Mouse (Mus musculus): Measurements from ENCODE around the gene Cntrl. TPM values are rescaled to one million over a fixed set of nuclear protein-coding genes. Genes with fewer than 3 reads are reported as not detected.

Cntrl gene
- total RNA-seq, 1 experiment, result 22.3 TPM

- Histone ChIP-seq H3K4me3 (ENCODE audit: insufficient read depth in 1 of 2, low read depth in 1 of 2, low read length in 2 of 2, poor library complexity in 1 of 2, severe bottlenecking in 1 of 2) (no peak overlapping the region), H3K9me3 (ENCODE audit: control insufficient read depth, insufficient read depth, low read depth, low read length) (no peaks in the 10 kb centered on the region), H3K27ac (ENCODE audit: insufficient read depth, low read depth, low read length, poor library complexity, severe bottlenecking) (no peak overlapping the region), H3K9ac (ENCODE audit: insufficient read depth, low read depth, low read length, poor library complexity, severe bottlenecking) (no peak overlapping the region), H3K4me1 (ENCODE audit: control insufficient read depth in 2 of 2, insufficient read depth in 2 of 2, low read length in 2 of 2, poor library complexity in 1 of 2) (no peaks in the 10 kb centered on the region), H3K36me3 (ENCODE audit: control insufficient read depth, insufficient read depth, low read length, poor library complexity, severe bottlenecking) (peaks cover 42% of the 10 kb centered on the region)
- in situ Hi-C loops (cut with MboI; ENCODE audit: low sequenced_read_pairs in 2 of 2, unreplicated experiment in 2 of 2), result no loop called here
- TF ChIP-seq CHD2 (IDR thresholded peaks at IDR 0.05; ENCODE audit: low read depth, low read length) (no peak), ZNF384 (IDR thresholded peaks at IDR 0.05; ENCODE audit: low read depth, low read length) (no peak), ZC3H11A (IDR thresholded peaks at IDR 0.05; ENCODE audit: borderline replicate concordance, low read depth, low read length) (no peak), HCFC1 (IDR thresholded peaks at IDR 0.05; ENCODE audit: borderline replicate concordance, insufficient read depth, low read length) (no peak), MAFK (IDR thresholded peaks at IDR 0.05; ENCODE audit: insufficient read depth, low read depth, low read length) (no peak)
- DNase-seq (ENCODE audit: low read depth, low spot score), result no peak
These were observed 42.1 kb downstream of the Cntrl start for GRCm38 (mm10) chr2:35151303-35151882.

DNA sequence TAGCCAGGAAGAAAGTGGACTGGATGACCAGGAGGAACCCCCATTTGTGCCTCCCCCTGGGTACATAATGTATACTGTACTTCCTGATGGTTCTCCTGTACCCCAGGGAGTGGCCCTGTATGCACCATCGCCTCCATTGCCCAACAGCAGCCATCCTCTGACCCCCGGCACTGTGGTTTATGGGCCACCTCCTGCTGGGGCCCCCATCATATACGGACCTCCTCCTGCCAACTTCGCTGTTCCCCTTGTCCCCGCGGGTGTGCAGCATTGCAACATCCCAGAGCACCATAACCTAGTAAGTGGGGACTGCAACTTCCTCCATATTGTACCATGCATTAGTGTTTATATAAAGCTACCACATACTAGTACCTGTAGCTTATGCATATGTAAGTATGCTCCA, 43.9 kb downstream of the Cntrl start:
- no peak overlapping the region for H3K9ac ChIP-seq (ENCODE audit: insufficient read depth, low read depth, low read length, poor library complexity, severe bottlenecking)
- H3K27ac ChIP-seq (ENCODE audit: insufficient read depth, low read depth, low read length, poor library complexity, severe bottlenecking), result no peak overlapping the region
- H3K36me3 ChIP-seq (ENCODE audit: control insufficient read depth, insufficient read depth, low read length, poor library complexity, severe bottlenecking), result peaks cover 40% of the 10 kb centered on the region
- no peak overlapping the region for H3K4me3 ChIP-seq (ENCODE audit: insufficient read depth in 1 of 2, low read depth in 1 of 2, low read length in 2 of 2, poor library complexity in 1 of 2, severe bottlenecking in 1 of 2)
- no peak for DNase-seq (ENCODE audit: low read depth, low spot score)
- TF ChIP-seq HCFC1 (IDR thresholded peaks at IDR 0.05; ENCODE audit: borderline replicate concordance, insufficient read depth, low read length) (no peak), ZC3H11A (IDR thresholded peaks at IDR 0.05; ENCODE audit: borderline replicate concordance, low read depth, low read length) (no peak), CHD2 (IDR thresholded peaks at IDR 0.05; ENCODE audit: low read depth, low read length) (no peak), ZNF384 (IDR thresholded peaks at IDR 0.05; ENCODE audit: low read depth, low read length) (no peak), MAFK (IDR thresholded peaks at IDR 0.05; ENCODE audit: insufficient read depth, low read depth, low read length) (no peak)
- in situ Hi-C loops (cut with MboI; ENCODE audit: low sequenced_read_pairs in 2 of 2, unreplicated experiment in 2 of 2), result no loop called here
- no peaks in the 10 kb centered on the region for H3K4me1 ChIP-seq (ENCODE audit: control insufficient read depth in 2 of 2, insufficient read depth in 2 of 2, low read length in 2 of 2, poor library complexity in 1 of 2)
- no peaks in the 10 kb centered on the region for H3K9me3 ChIP-seq (ENCODE audit: control insufficient read depth, insufficient read depth, low read depth, low read length)

GRCm38 (mm10) chr2:35153844-35154554, 44.7 kb downstream of the Cntrl start:
- no peak overlapping the region for H3K4me3 ChIP-seq (ENCODE audit: insufficient read depth in 1 of 2, low read depth in 1 of 2, low read length in 2 of 2, poor library complexity in 1 of 2, severe bottlenecking in 1 of 2)
- no peak overlapping the region for H3K9ac ChIP-seq (ENCODE audit: insufficient read depth, low read depth, low read length, poor library complexity, severe bottlenecking)
- no peak for TF ChIP-seq HCFC1 (IDR thresholded peaks at IDR 0.05; ENCODE audit: borderline replicate concordance, insufficient read depth, low read length)
- TF ChIP-seq ZNF384 (IDR thresholded peaks at IDR 0.05; ENCODE audit: low read depth, low read length), result no peak
- no peak for TF ChIP-seq MAFK (IDR thresholded peaks at IDR 0.05; ENCODE audit: insufficient read depth, low read depth, low read length)
- no peak for TF ChIP-seq CHD2 (IDR thresholded peaks at IDR 0.05; ENCODE audit: low read depth, low read length)
- TF ChIP-seq ZC3H11A (IDR thresholded peaks at IDR 0.05; ENCODE audit: borderline replicate concordance, low read depth, low read length), result no peak
- no peak for DNase-seq (ENCODE audit: low read depth, low spot score)
- H3K27ac ChIP-seq (ENCODE audit: insufficient read depth, low read depth, low read length, poor library complexity, severe bottlenecking), result no peak overlapping the region
- H3K36me3 ChIP-seq (ENCODE audit: control insufficient read depth, insufficient read depth, low read length, poor library complexity, severe bottlenecking), result peaks cover 37% of the 10 kb centered on the region
- H3K4me1 ChIP-seq (ENCODE audit: control insufficient read depth in 2 of 2, insufficient read depth in 2 of 2, low read length in 2 of 2, poor library complexity in 1 of 2), result no peaks in the 10 kb centered on the region
- no peaks in the 10 kb centered on the region for H3K9me3 ChIP-seq (ENCODE audit: control insufficient read depth, insufficient read depth, low read depth, low read length)
- in situ Hi-C loops (cut with MboI; ENCODE audit: low sequenced_read_pairs in 2 of 2, unreplicated experiment in 2 of 2), result no loop called here

GRCm38 (mm10) chr2:35156985-35157384, 47.7 kb downstream of the Cntrl start:
- Histone ChIP-seq H3K9me3 (ENCODE audit: control insufficient read depth, insufficient read depth, low read depth, low read length) (no peaks in the 10 kb centered on the region), H3K4me1 (ENCODE audit: control insufficient read depth in 2 of 2, insufficient read depth in 2 of 2, low read length in 2 of 2, poor library complexity in 1 of 2) (no peaks in the 10 kb centered on the region; a peak in 1 of 4 replicates), H3K36me3 (ENCODE audit: control insufficient read depth, insufficient read depth, low read length, poor library complexity, severe bottlenecking) (peaks cover 26% of the 10 kb centered on the region), H3K4me3 (ENCODE audit: insufficient read depth in 1 of 2, low read depth in 1 of 2, low read length in 2 of 2, poor library complexity in 1 of 2, severe bottlenecking in 1 of 2) (no peak overlapping the region), H3K27ac (ENCODE audit: insufficient read depth, low read depth, low read length, poor library complexity, severe bottlenecking) (no peak overlapping the region), H3K9ac (ENCODE audit: insufficient read depth, low read depth, low read length, poor library complexity, severe bottlenecking) (no peak overlapping the region)
- in situ Hi-C loops (cut with MboI; ENCODE audit: low sequenced_read_pairs in 2 of 2, unreplicated experiment in 2 of 2), result no loop called here
- TF ChIP-seq HCFC1 (IDR thresholded peaks at IDR 0.05; ENCODE audit: borderline replicate concordance, insufficient read depth, low read length), result no peak
- TF ChIP-seq ZC3H11A (IDR thresholded peaks at IDR 0.05; ENCODE audit: borderline replicate concordance, low read depth, low read length), result no peak
- no peak for TF ChIP-seq MAFK (IDR thresholded peaks at IDR 0.05; ENCODE audit: insufficient read depth, low read depth, low read length)
- TF ChIP-seq CHD2 (IDR thresholded peaks at IDR 0.05; ENCODE audit: low read depth, low read length), result no peak
- no peak for TF ChIP-seq ZNF384 (IDR thresholded peaks at IDR 0.05; ENCODE audit: low read depth, low read length)
- DNase-seq (ENCODE audit: low read depth, low spot score), result no peak
